Mouse (Mus musculus): ENCODE data around the gene Scamp4.
A peak's percentile ranks its signal among the peaks of the same experiment; 100 is the strongest.
"Not testable (repeated sequence)": the region's sequence is repeated elsewhere in the genome, so short reads cannot be mapped to it uniquely, and the experiment has no call there.

Gene Scamp4

DNA sequence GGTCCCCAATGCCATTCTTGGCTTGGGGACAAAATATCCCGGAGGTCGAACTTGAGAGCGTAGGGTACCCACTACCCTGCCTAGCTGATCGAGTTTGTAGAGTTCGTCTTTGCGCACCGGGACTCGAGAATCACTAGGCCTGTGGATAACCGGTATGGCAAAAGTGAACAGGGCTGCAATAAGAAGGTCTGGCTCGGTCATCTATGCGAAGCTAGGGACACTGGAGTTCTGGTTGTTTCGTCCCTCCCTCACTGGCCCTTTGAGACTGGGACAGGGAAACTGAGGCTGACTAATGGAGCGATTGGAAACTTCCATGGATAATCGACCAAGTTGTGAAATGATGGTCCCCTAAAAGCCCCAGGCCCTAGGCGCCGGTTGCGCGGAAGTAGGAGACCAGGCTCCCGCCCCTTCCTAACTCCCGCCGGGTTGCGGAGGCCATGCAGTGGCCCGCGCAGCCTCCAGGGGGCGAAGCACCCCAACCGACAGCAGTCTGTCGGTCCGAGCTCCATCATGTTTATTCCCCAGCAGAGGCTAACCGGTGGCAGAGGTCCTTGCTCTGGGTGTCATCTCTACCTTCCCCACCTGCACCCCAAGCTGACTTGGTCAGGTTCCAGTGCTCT lies 24.4 kb upstream of the Scamp4 start:
- peak; percentile 86 for DNase-seq (ENCODE audit: low spot score)

DNA sequence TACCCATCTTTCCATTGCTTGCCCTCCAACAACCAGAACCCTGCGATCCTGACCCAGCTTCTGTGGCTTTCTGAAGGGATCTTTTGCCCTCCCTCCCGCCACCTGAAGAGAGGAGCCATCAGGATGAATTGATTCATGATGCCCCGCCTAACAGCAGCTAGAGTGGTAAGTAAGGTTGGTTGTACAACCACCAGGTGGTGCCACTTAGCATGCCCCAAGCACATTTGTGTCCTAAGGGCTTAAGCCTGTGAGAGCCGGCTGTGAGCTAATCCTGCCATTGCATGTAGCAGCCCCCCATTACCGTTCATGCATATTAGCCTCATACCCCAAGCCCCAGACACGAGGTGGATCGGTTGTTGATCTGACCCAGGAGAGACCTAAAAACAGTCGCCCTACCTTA lies 23.8 kb upstream of the Scamp4 start:
- DNase-seq (ENCODE audit: low spot score): peak; percentile 48

DNA sequence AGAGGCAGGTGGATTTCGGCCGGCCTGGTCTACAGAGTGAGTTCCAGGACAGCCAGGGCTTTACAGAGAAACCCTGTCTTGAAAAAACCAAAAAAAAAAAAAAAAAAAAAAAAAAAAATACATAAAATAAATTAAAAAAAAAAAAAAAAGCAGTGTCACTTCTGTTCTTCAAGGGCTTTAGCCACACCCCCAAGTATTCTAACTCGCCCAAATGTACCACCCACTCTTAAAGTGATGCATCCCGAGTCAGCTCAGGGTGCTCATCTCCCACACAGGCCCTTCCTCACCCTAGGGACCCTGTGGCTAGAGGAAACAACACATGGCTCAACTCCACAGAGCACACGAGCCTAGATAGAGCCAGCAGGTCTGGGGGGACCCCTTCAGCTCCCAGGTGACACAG lies 19.6 kb upstream of the Scamp4 start:
- no peak for DNase-seq (ENCODE audit: low spot score)

DNA sequence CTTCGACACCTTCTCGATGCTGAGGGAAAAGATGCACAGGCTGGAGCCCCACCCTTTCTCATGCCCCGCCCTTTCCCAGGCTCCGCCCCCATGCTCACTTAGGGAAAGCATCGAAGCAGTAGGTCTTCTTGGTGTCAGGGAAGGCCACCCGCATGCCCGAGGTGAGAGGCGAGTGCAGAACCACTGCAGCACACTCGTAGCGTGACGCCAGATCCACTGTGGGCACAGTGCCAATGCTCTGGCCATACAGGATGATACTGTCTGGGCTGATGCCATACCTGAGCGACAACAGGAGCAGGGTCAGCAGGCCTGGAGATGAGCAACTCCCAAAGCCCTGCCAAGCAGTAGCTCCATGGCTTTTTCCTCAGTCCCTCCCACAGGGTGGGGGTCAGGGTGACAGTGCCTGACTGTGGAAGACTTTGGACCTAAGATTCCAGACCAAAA lies 18.6 kb upstream of the Scamp4 start:
- no peak for DNase-seq (ENCODE audit: low spot score)

DNA sequence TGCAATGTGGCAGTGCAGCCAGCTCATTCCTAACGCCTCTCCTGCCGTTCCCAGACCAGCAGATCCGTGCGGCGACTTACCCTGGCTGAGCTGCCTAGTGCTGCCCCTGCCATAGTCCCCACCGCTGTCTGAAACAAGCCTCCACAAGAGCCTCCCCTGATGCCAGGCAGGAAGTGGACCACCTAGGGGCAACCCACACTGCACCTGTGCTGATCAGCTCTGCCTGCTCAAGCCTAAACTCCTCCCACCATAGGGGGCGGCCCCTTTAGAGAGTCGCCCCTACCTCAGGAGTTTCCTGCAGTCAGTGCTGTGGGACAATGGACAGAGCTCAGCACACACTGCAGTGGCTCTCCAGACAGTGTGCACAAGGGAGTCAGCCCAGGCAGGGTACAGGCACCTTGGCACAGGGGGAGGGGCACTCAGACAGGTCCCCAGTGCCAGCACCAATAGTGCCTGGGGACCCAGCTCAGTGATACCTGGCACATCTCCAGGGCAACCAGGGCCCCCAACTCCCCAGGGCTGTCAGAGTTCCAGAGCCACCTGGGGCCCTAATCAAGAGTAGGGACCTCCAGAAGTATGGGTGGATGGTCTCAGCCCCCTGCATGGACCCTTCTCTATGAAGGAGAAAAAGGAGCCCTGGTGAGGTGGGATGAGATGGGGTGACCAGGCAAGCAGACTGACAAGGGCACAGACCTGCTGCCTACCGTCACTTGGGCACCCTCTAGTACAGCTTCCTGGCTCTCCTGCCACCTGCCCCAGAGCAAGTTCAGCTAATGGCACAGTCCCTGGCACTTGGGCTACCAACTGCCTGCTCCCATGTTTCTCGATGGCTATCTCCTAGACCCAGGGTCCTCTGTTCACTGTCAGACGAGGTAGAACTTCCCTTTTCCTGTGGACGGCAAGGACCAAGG lies 17.8 kb upstream of the Scamp4 start:
- no peak for DNase-seq (ENCODE audit: low spot score)

DNA sequence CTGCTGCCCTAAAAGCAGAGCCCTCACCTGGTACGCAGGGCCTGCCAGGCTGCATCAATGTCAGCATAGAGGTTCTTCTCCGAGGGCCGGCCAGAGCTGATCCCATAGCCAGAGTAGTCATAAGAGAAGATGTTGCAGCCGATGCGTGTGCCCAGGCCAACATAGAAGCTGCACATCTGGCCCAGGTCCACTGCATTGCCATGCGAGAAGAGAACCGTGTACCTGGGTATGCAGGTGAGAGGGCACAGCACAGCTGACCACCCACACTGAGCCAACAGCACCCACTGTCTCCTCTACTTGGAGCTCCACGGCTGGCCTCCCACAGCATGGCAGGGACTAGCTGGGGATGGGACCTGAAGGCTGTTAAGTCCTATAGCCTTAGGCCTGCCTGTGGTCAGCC lies 17.1 kb upstream of the Scamp4 start:
- no peak for DNase-seq (ENCODE audit: low spot score)

DNA sequence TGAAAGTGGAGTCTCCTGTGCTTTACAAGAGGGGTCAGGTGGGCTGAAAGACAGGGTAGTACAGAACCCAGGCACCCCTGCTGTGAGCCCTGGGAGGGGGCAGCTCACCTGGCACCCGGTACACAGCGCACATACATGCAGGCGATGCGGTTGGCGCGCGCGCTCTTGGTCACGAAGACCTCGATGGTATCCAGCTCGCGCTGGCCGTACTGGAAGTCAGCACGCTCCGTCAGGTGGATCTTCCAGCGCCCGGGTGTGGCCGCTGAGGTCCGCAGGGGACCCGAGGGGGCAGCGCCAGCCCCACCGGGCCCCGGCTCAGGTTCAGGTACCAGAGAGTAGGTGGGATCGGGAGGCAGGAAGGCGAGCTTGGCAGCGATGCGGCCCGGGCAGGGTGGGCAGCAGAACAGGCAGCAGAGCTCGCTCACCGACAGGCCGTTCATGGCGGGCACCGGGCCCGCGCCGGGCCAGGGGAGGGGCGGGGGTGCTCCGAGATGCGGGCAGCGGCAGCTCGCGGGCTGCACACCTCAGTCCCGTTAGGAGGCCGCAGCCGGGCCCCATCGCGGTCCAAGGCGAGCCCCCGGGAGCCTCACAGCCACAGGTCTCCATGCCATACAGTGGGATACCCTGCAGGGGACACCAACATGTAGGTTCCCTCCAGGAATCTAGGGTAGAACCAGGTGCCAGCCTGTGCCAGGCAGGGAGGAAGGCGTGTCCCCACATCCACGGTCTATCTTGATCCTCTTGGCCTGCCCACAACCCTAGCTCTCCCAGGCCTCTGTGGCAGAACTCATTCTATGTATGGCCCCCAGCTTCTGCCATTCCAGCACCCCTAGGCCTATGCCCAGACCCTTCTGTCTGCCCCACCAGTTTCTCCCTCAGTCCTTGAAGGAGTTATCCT lies 16.0 kb upstream of the Scamp4 start:
- no peak for DNase-seq (ENCODE audit: low spot score)

DNA sequence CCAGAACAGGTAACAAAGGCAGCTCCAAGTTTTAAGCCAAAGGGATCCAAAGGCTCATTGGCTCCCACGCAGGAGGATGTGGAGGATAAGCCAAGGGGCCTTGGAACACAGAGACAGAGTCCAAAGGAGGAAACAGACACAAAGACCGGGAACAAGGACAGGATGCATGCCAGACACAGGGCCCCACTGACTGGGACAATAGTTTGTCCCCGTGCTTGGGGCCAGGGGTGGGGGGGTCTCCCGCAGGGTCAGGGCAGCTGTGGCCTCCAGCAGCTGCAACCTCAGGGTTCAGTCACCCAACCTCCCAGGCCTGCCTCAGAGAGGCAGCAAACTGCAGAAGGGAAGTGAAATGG lies 15.4 kb upstream of the Scamp4 start:
- DNase-seq (ENCODE audit: low spot score): no peak

DNA sequence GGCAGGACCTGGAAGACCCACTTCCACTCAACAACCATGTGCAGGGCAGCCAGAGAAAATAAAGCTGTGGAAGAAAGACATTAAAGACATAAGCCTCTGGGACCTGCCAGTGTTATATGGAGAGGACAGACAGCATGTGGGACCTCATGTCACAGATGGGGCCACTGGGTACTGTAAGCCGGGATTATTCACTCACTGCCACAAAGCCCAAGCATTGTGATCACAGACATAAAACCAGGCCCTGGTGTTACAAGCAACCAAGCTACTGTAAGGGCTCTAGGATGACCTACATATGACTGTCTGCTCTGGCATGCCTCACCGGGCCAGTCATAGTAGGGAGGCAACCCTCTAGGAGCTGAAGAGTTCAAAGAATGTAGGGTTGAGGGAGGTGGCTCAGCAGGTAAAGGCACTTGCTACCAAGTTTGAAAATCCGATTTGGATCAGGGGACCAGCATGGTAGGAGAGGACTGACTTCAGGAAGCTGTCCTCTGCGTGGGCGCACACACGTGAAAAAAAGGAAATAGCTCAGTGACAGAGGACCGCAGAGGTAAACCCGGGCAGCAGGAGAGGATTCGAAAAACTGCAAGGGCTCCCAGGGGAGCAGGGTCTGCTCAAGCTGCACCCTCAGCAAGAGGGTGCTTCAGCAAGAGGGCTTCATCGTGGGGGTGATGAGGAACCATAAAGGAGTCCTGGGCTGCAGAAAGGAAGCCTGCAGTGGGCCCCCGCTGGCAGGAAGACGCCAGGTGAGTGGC lies 13.4 kb upstream of the Scamp4 start:
- DNase-seq (ENCODE audit: low spot score): no peak

DNA sequence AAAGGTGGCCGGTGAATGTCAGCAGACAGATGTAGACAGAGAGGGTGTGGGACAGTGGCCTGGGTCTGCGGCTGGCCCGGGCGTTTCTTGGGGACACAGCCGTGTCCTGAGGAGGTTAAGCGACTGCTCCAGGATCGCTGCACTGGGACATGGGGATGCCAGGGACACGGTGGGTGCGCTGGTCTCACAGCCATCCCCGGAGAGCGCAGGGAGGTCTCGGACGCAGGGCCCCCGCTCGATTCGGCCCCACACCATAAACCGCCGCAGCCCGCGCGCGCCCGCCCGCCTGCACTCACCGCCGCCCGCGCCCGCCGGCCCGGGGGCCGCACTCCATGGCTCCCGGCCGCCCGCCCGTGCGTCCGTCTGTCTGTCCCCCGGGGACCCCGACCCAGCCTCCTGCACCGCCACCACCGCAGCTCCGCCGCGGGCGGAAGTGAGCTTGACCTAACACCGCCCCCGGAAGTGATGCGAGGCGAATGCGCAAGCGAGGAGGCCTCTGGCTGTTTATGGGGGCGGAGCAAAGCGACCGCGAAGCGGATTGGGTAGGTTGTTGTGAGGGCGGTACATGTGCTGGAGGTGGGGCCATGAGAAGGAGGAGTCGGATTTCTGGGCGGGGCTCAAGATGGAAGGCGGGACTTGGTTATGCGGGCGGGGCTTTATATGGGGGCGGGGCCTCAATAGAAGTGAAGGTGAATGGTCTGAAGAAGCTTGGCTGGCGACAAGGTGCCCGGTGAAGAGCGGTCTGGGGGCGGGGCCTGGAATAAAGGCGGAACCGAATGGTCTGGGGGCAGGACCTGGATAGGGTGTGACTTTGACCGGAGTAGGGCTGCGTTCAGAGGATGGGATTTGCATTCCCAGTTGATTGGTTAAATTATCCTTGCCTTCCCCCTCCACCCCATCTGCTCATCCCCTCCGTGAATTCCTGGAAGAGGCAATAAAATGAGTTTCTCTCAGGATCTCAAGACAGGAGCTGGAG lies 12.5 kb upstream of the Scamp4 start, which contains the start of gene Abhd17a:
Gene Abhd17a (minus strand): TSS at position 463 of the 976 bp plus-strand sequence.
- peak; percentile 93 for DNase-seq (ENCODE audit: low spot score)

DNA sequence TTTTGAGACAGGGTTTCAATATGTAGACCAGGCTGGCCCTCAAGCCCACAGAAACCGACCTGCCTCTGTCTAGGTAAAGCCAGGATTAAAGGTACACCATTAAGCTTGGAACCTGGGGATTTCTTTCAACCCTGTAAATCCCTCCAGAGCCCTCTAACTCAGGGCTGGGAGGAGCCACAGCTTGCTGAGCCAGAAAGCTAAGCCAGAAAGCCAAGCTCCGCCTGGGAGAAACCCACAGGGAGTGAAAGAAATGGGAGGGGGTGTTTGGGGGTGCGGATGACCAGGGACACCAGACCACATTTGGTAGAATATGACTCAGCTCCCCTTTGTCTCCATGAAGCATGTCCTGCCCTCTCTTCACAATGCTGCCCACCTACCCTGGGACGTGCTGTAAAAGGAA lies 6.4 kb upstream of the Scamp4 start:
- DNase-seq (ENCODE audit: low spot score): no peak

DNA sequence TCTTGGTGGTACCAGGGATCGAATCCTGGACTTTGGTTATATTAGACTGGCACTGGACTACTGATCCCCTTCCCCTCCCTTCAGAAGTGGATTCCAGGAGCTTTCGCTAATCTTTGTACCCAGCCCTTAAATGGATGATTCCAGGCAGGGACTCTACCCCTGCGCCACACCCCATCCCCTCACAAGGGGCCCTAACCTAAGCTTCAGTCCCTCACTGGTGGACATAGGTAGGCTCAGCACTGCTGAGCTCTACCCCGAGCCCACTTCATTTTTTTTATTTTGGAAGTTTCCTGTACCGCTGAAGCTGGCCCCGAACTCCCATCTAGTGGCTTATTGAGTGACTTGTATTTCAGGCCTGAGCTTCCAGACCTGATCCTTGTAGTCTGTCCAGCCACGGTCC lies 692 bp downstream of the Scamp4 start:
- no peak for DNase-seq (ENCODE audit: low spot score)

DNA sequence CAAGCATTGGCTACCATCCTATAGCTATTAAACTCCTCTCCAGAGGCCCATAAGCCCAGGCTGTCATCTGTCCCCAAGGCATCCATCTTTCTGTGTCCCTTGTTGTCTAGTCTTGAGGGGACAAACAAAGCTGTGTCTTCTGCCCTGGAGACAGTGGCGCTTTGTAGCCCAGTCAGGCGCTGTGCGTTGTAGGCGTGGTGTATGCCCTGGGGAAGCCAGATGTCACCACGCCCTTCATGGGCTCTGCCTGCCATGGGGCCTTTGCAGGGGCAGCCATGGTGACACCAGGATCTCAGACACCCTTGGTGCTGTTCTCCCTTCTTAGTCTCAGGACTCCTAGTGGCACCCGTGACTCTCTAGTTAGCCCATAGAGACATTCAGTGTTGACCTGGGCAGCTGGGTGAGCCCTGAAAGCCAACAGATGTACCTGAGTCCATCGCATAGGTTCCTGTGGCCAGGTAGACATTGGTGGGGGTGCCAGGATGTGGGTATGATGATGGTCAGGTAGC lies 1.4 kb downstream of the Scamp4 start:
- DNase-seq (ENCODE audit: low spot score): no peak

DNA sequence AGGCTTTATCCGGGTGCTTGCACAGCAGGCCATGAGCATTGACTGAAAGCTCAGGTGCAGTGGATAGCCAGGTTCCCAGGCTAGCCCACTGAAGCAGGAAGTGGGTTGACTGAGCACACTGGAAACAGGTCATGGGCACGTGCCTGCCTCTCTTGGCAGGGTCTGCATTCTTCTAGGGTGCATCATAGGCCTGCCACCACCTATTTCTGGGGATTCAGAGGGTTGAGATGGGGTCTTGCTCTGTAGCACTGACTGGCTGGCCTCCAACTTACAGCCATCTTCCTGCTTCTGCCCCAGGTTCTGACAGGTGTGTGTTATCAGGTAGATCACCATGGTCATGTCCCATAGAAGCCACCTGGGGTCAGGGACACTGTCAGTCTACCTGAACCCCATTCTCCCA lies 2.3 kb downstream of the Scamp4 start:
- no peak for DNase-seq (ENCODE audit: low spot score)

DNA sequence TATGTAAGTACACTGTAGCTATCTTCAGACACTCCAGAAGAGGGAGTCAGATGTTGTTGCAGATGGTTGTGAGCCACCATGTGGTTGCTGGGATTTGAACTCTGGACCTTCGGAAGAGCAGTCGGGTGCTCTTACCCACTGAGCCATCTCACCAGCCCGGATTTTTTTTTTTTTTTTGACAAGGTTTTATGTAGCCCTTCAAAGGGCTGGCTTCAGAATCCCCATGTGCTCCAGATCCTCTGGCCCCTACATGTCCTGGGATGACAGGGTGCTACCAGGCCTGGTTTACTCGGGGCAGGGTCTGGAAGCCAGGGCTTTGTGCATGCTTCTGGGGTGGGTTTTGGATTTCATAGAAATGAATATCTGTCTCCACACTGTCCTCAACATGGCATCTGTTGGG lies 3.0 kb downstream of the Scamp4 start, which contains the start of gene Gm49322:
Gene Gm49322 (plus strand): TSS at position 301 of the 400 bp plus-strand sequence.
- DNase-seq (ENCODE audit: low spot score): not testable (repeated sequence)

DNA sequence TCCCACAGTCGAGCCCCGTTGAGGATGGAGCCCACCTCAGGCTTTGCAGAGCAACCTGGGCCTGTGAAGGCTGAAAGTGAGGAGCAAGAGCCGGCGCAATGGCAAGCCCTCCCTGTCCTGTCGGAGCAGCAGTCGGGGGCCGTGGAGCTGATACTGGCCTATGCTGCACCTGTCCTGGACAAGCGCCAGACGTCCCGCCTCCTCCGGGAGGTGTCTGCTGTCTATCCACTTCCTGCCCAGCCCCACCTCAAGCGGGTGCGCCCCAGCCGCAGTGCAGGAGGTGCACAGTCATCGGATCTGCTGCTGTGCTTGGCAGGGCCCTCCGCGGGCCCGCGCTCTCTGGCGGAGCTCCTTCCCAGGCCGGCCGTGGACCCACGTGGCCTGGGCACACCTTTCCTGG lies 3.6 kb downstream of the Scamp4 start:
- no peak for DNase-seq (ENCODE audit: low spot score)

DNA sequence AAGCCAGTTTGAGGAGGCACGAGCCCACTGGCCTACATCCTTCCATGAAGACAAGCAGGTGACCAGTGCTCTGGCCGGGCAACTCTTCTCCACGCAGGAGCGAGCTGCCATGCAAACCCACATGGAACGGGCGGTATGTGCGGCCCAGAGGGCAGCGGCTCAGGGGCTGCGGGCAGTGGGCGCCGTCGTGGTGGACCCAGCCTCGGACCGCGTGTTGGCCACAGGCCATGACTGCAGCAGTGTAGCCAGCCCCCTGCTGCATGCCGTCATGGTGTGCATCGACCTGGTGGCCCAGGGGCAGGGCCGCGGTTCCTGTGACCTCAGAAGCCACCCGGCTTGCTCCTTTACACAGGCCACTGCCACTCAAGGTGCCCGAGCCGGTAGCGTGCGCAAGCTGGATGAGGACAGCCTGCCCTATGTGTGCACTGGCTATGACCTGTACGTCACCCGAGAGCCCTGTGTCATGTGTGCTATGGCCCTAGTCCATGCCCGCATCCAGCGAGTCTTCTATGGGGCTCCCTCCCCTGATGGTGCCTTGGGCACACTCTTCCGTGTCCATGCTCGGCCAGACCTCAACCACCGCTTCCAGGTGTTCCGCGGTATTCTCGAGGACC lies 4.2 kb downstream of the Scamp4 start:
- DNase-seq (ENCODE audit: low spot score): no peak

DNA sequence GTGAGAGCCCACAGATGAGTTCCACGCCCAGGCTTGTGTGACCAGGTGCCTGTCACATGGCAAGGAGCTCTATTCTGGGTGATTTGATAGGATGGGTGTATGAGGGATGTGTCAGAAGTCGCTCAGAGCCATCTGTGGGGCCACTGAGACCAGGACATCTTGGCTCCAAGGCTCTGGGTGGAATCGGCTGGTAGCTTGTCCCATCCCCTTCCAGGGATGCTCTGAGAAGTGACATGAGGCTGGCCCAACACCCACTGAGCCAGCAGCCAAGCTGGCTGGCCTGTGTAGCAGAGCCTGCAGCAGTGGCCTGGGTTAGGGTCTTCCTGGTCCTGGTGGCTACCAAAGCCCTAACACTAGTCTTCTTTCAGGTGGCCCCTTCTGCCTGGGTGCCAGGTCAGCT lies 5.8 kb downstream of the Scamp4 start:
- DNase-seq (ENCODE audit: low spot score): no peak

DNA sequence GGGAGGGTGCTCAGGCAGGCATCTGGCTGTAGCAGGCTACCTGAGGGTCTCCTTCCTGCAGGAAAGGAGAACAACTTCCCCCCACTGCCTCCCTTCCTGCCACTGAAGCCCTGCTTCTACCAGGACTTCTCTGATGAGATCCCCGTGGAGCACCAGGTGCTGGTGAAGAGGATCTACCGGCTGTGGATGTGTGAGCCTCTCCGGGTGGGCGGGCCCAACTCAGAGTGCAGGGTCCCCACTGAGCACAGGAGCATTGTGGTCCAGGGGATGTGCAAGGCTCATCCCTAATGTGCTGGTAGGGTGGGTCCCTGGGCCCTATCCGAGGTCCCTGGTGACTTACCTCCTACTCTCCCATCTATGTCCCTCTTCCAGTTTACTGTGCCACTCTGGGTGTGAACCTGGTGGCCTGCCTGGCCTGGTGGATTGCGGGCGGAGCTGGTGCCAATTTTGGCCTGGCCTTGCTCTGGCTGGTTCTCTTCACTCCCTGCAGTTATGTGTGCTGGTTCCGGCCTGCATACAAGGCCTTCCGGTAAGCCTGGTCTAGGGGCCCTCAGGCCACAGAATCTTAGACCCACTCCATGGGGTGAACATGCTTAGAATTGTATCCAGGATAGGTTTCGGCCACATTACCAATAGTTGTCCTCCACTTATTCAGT lies 6.7 kb downstream of the Scamp4 start:
- DNase-seq (ENCODE audit: low spot score): no peak

Measured in ovary, postnatal 36 days (tissue).